ENCODE assay signal across 8 mouse cellular contexts in the genomic region with DNA sequence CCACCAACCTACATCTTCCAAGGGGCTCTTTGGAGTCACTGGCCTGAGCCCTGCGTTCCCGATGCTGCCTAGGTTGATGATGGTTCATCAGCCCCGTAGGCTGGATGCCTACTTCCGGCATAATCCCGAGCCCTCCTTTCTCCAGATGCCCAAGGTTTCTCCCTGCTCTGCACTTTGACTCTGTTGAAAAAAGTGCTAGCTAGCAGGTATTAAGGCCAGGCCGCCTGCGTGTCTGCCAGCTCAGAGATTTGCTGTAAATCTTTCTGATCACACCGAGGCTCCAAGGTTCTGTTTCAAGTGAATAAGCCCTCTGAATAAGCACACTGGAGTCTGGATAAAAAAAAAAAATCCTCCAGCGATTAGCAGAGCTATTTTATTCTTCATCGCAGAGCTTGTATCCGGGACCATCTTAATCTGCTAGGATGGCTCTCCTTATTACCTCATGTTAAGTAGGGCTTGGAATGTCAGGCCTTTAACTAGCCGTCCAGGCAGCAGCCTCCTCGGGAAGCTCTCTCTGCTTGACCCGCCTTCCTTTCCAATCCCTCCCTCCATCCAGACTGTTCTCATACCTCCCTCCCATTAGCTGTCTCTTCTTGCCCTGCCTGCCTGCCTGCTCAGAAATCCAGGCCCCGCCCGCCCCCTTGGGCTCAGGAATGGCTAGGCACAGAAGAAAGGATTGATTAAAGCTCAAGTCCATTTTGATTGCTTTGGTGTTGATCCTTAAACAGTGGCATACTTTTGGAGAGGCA. TPM values are rescaled to one million over a fixed set of nuclear protein-coding genes. Genes with fewer than 3 reads are reported as not detected.
DNase-seq lines count a peak whose midpoint lies in the region; ATAC-seq and TF ChIP-seq lines count a peak whose summit lies in the region.

No protein-coding gene starts in this region.

- WGBS in kidney, embryonic 14.5 days = 58% methylated on average over 16 of the region's 16 CpGs
- 51% methylated on average over 16 of the region's 16 CpGs for WGBS in neural tube, embryonic 14.5 days

- DNase-seq in kidney, adult 18-20 months = peak; percentile 41
- peak; percentile 80 for DNase-seq in kidney, adult 9 months
- no peak for DNase-seq in testis, postnatal 10 days (ENCODE audit: low spot score)
- no peak for DNase-seq in testis, postnatal 14 days (ENCODE audit: low spot score)

- no peaks in the 10 kb centered on the region for H3K9me3 ChIP-seq in kidney, embryonic 14.5 days (ENCODE audit: control insufficient read depth, low read length)
- no peaks in the 10 kb centered on the region for H3K9me3 ChIP-seq in neural tube, embryonic 14.5 days (ENCODE audit: control insufficient read depth, low read length)

- H3K4me1 ChIP-seq in kidney, embryonic 14.5 days (ENCODE audit: control insufficient read depth, insufficient read depth, low read length) = peaks cover 45% of the 10 kb centered on the region
- H3K4me1 ChIP-seq in embryonic fibroblast, embryonic 13.5 days (ENCODE audit: control insufficient read depth, insufficient read depth, low read length) = peaks cover 11% of the 10 kb centered on the region
- H3K4me1 ChIP-seq in neural tube, embryonic 14.5 days (ENCODE audit: control insufficient read depth, insufficient read depth, low read length) = peaks cover 59% of the 10 kb centered on the region

- no peak for ATAC-seq in kidney, embryonic 14.5 days (ENCODE audit: low FRiP score, low TSS enrichment)
- ATAC-seq in neural tube, embryonic 14.5 days (ENCODE audit: low read depth) = no peak
- no peak for ATAC-seq in erythroid progenitor cell, adult 5-6 weeks (replicated peaks; ENCODE audit: low FRiP score, poor library complexity, severe bottlenecking)

- H3K27ac ChIP-seq in kidney, embryonic 14.5 days (ENCODE audit: low read depth, low read length) = no peak overlapping the region
- H3K27ac ChIP-seq in embryonic fibroblast, embryonic 13.5 days (ENCODE audit: insufficient read depth, low read length) = 0 out of 2 replicates have a peak overlapping the region, but pooled peaks have one; percentile 9
- peak overlapping the region; percentile 82; the same call in 1 of the 2 replicates for H3K27ac ChIP-seq in neural tube, embryonic 14.5 days (ENCODE audit: low read depth, low read length)

- no peak for TF ChIP-seq CTCF in embryonic fibroblast, embryonic 13.5 days (IDR thresholded peaks at IDR 0.05; ENCODE audit: borderline replicate concordance, insufficient read depth, low read length)

- H3K9ac ChIP-seq in kidney, embryonic 14.5 days (ENCODE audit: low read depth, low read length) = no peak overlapping the region
- no peak overlapping the region for H3K9ac ChIP-seq in neural tube, embryonic 14.5 days (replicated peaks; ENCODE audit: low read depth, low read length)

- H3K4me2 ChIP-seq in kidney, embryonic 14.5 days (replicated peaks; ENCODE audit: low read depth, low read length) = no peak overlapping the region
- H3K4me2 ChIP-seq in neural tube, embryonic 14.5 days (ENCODE audit: low read depth, low read length) = no peak overlapping the region

- no peaks in the 10 kb centered on the region for H3K27me3 ChIP-seq in kidney, embryonic 14.5 days (ENCODE audit: control insufficient read depth, insufficient read depth, low read length)
- no peaks in the 10 kb centered on the region for H3K27me3 ChIP-seq in neural tube, embryonic 14.5 days (ENCODE audit: control insufficient read depth, insufficient read depth, low read length)

- TF ChIP-seq POLR2A in embryonic fibroblast, embryonic 13.5 days (IDR thresholded peaks at IDR 0.05; ENCODE audit: low read depth, low read length) = no peak

- H3K4me3 ChIP-seq in kidney, embryonic 14.5 days (ENCODE audit: low read length) = no peak overlapping the region
- no peak overlapping the region for H3K4me3 ChIP-seq in embryonic fibroblast, embryonic 13.5 days (ENCODE audit: insufficient read depth, low read length)
- H3K4me3 ChIP-seq in neural tube, embryonic 14.5 days (ENCODE audit: low read depth, low read length) = no peak overlapping the region

- peaks cover 77% of the 10 kb centered on the region for H3K36me3 ChIP-seq in kidney, embryonic 14.5 days (ENCODE audit: control insufficient read depth, insufficient read depth, low read length)
- peaks cover 19% of the 10 kb centered on the region for H3K36me3 ChIP-seq in neural tube, embryonic 14.5 days (ENCODE audit: control insufficient read depth, insufficient read depth, low read length)

RNA-seq across cellular contexts. Expression of a gene that starts 31.9 kb away (rescaled TPM):
- 29.6 and 33.7 TPM in 2 replicates for polyA plus RNA-seq in kidney, embryonic 14.5 days (2014; fragmentation: Nextera tagmentation; extraction: Ambion mirVana)
- 51.5 and 63.9 TPM in 2 replicates for polyA plus RNA-seq in embryonic fibroblast, embryonic 13.5 days (2011; ENCODE audit: insufficient read length, low read depth, missing spikeins)
- 18.7 and 22.5 TPM in 2 replicates for polyA plus RNA-seq in neural tube, embryonic 14.5 days (2014; fragmentation: Nextera tagmentation; extraction: Ambion mirVana)
- total RNA-seq in erythroid progenitor cell, adult 5-6 weeks (2015; ENCODE audit: low replicate concordance) = 9.7 and 20.5 TPM in 2 replicates
- total RNA-seq in erythroid progenitor cell, adult 5-6 weeks (2017; ENCODE audit: low replicate concordance) = 14.6 and 23.9 TPM in 2 replicates

Comparison
In these comparisons a context has a peak if more than half of its experiments do, and no peak if none do; other contexts are left out.
1. DNase-seq: peak in kidney, adult 18-20 months (single experiment) and kidney, adult 9 months (single experiment); none in testis, postnatal 10 days (single experiment) and testis, postnatal 14 days (single experiment).